Mouse (Mus musculus) intestine, embryonic 15.5 days (tissue): ENCODE measurements around the gene Brox. TPM values are rescaled to one million over a fixed set of nuclear protein-coding genes. Genes with fewer than 3 reads are reported as not detected.

ENCODE experiments used
- ATAC-seq: fragments of 200-750 bp; cut with Nextera tagmentation; 2 replicates; pipeline ENCODE4 v1.8.0; 2017; ENCODE audit warnings: moderate TSS enrichment, moderate library complexity
- H3K27ac ChIP-seq: fragments of 300-500 bp; sonication (generic); 2 replicates; pipeline ENCODE4 v1.5.1; 2015; ENCODE audit warnings: mild to moderate bottlenecking, inconsistent platforms
- H3K27me3 ChIP-seq: fragments of 300-500 bp; sonication (generic); replicated peaks from 2 replicates; pipeline ENCODE4 v1.6.1; 2015; ENCODE audit warnings: inconsistent platforms
- H3K36me3 ChIP-seq: fragments of 300-500 bp; sonication (generic); 2 replicates; pipeline ENCODE4 v1.6.1; 2015; ENCODE audit warnings: inconsistent platforms
- H3K4me1 ChIP-seq: fragments of 300-500 bp; sonication (generic); replicated peaks from 2 replicates; pipeline ENCODE4 v1.6.1; 2015; ENCODE audit warnings: inconsistent platforms
- H3K4me2 ChIP-seq: fragments of 300-500 bp; sonication (generic); replicated peaks from 2 replicates; pipeline ENCODE4 v1.6.1; 2015; ENCODE audit warnings: mild to moderate bottlenecking, inconsistent platforms
- H3K4me3 ChIP-seq: fragments of 300-500 bp; sonication (generic); replicated peaks from 2 replicates; pipeline ENCODE4 v1.5.1; 2015; ENCODE audit warnings: inconsistent platforms
- H3K9ac ChIP-seq: fragments of 300-500 bp; sonication (generic); 2 replicates; pipeline ENCODE4 v1.6.1; 2015; ENCODE audit warnings: inconsistent platforms
- H3K9me3 ChIP-seq: fragments of 300-500 bp; sonication (generic); 2 replicates; pipeline ENCODE4 v1.6.1; 2016; ENCODE audit warnings: inconsistent platforms
- WGBS: fragments of 180-500 bp; shearing (Covaris S2); methylation state at CpG from one replicate; pipeline ENCODE4 v1.1.7; 2015; 5-methylcytosine and 5-hydroxymethylcytosine counted together
- polyA plus RNA-seq: library from polyadenylated mRNA; unstranded; fragments of >200 nt; fragmentation: Nextera tagmentation; extraction: Ambion mirVana; gene quantifications from 2 replicates; pipeline ENCODE4 v1.2.1, GENCODE M21; 2015

Gene Brox
- polyA plus RNA-seq, 1 experiment from 2014 or later, result 41.6 TPM

GRCm38 (mm10) chr1:183265921-183266467 is 31.1 kb downstream of the Brox start:
- Histone ChIP-seq H3K36me3 (no peaks in the 10 kb centered on the region), H3K4me1 (no peaks in the 10 kb centered on the region), H3K9me3 (no peaks in the 10 kb centered on the region), H3K27ac (no peak overlapping the region), H3K27me3 (no peaks in the 10 kb centered on the region), H3K4me3 (no peak overlapping the region), H3K9ac (no peak overlapping the region), H3K4me2 (no peak overlapping the region)
- 64% methylated on average over 14 of the region's 14 CpGs for WGBS
- no peak; the same call in 1 of the 2 replicates for ATAC-seq

DNA sequence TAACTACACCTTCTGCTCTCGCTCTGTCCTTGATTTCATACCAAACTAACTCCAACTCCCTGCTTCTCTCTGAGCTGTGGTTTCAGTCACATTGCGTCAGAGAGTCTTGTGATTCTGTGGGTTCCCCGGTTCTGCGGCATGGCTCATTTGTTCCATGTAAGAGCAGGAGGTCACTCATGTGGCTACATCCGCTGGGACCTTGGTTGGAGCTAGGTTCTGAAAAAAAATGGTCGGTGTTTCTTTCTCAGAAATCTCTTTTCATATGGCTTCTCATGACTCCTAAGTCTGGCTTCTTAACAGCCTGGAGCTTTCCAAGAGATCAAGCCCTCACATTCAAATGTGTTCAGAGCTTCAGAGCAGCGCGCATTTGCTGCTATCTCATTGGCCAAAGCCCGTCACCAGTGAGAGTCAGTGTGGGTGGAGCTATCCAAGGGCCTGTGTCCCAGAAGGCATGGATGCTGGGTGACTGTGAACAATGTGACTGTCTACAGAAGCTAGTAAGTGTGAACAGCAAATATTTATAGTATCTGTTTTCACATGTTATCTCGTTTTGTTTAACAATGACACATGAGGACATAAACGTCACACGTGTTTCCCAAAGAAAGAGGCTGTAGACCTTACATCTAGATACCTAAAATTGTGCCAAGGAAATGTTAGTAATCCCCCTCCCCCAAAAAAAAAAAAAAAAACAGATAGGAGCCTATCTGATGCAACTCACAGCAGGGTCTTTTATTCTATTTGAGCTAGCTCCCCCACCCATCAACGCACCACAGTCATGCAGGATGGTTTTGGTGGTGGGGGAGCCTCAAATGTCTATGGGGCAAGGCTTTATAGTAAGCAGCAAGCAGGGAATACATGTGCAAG is 32.7 kb downstream of the Brox start:
- no peaks in the 10 kb centered on the region for H3K27me3 ChIP-seq
- ATAC-seq, result 0 out of 2 replicates have a peak, but pooled peaks have one; percentile 49

GRCm38 (mm10) chr1:183252574-183252973 is 44.5 kb downstream of the Brox start:
- H3K27me3 ChIP-seq, result no peaks in the 10 kb centered on the region
- H3K4me2 ChIP-seq, result no peak overlapping the region
- H3K36me3 ChIP-seq, result no peaks in the 10 kb centered on the region
- H3K27ac ChIP-seq, result no peak overlapping the region
- H3K9ac ChIP-seq, result no peak overlapping the region
- 49% methylated on average over 10 of the region's 10 CpGs for WGBS
- no peak overlapping the region for H3K4me3 ChIP-seq
- no peak for ATAC-seq
- H3K4me1 ChIP-seq, result no peaks in the 10 kb centered on the region
- no peaks in the 10 kb centered on the region for H3K9me3 ChIP-seq

More for the DNA sequence above, 32.7 kb downstream of the Brox start:
- Histone ChIP-seq H3K36me3 (no peaks in the 10 kb centered on the region), H3K27ac (no peak overlapping the region), H3K4me2 (no peak overlapping the region), H3K9me3 (no peaks in the 10 kb centered on the region), H3K4me1 (no peaks in the 10 kb centered on the region), H3K9ac (no peak overlapping the region), H3K4me3 (no peak overlapping the region)
- 71% methylated on average over 13 of the region's 13 CpGs for WGBS

GRCm38 (mm10) chr1:183251818-183252217 is 45.3 kb downstream of the Brox start:
- Histone ChIP-seq H3K27ac (no peak overlapping the region), H3K9ac (no peak overlapping the region), H3K27me3 (no peaks in the 10 kb centered on the region), H3K4me3 (no peak overlapping the region), H3K4me1 (no peaks in the 10 kb centered on the region), H3K36me3 (no peaks in the 10 kb centered on the region), H3K4me2 (no peak overlapping the region), H3K9me3 (no peaks in the 10 kb centered on the region)
- 74% methylated on average over 2 of the region's 2 CpGs for WGBS
- ATAC-seq, result no peak

DNA sequence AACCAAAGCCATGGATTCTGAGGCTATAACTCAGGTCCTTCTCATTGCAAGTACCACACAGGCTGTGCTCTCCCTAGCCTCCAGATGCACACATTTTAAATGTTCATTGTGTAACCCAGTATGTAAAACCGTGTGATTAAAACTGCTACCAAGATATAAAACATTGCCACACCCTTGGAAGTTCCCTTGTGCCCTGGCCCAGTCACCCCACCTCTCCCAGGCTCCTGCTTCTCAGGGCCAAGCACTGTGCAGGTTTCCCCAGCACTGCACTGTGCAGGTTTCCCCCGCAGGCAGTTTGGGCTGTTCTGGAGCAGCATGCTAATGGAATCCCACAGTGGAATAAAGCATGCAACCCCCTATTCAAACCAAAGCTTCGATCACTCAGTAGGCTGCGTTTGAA is 46.5 kb downstream of the Brox start:
- Histone ChIP-seq H3K4me3 (no peak overlapping the region), H3K9ac (no peak overlapping the region), H3K27ac (no peak overlapping the region), H3K9me3 (no peaks in the 10 kb centered on the region), H3K27me3 (no peaks in the 10 kb centered on the region), H3K4me2 (no peak overlapping the region), H3K36me3 (no peaks in the 10 kb centered on the region), H3K4me1 (no peaks in the 10 kb centered on the region)
- no peak for ATAC-seq
- WGBS, result 73% methylated on average over 4 of the region's 4 CpGs

DNA sequence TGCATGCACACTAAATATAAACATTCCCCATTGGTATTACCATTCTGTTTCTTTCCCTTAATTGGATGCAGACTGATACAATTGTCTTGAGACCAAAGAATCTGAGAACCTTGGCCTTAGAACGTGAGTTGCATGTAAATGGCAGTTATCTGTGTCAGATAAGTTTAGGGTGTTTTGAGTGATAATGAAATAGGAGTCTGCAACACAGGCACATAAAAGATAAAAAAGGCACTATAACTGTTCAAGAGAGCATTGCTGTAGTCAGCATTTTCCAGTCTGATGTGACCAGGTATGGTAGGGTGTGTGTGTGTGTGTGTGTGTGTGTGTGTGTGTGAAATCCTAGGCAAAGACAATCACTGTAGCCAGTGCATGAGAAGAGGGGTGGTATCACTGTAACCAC is 48.9 kb downstream of the Brox start:
- no peak overlapping the region for H3K4me3 ChIP-seq
- H3K4me2 ChIP-seq, result no peak overlapping the region
- no peaks in the 10 kb centered on the region for H3K9me3 ChIP-seq
- no peak overlapping the region for H3K27ac ChIP-seq
- H3K4me1 ChIP-seq, result no peaks in the 10 kb centered on the region
- WGBS, result 30% methylated on average over 1 of the region's 1 CpGs
- H3K9ac ChIP-seq, result no peak overlapping the region
- no peaks in the 10 kb centered on the region for H3K27me3 ChIP-seq
- ATAC-seq, result no peak
- H3K36me3 ChIP-seq, result 0 out of 2 replicates have a peak, but pooled peaks cover 2% of the 10 kb centered on the region

- Histone ChIP-seq H3K27me3 (no peaks in the 10 kb centered on the region), H3K9ac (no peak overlapping the region), H3K4me2 (no peak overlapping the region), H3K4me3 (no peak overlapping the region), H3K4me1 (no peaks in the 10 kb centered on the region), H3K27ac (no peak overlapping the region), H3K36me3 (0 out of 2 replicates have a peak, but pooled peaks cover 2% of the 10 kb centered on the region), H3K9me3 (no peaks in the 10 kb centered on the region)
- 74% methylated on average over 7 of the region's 7 CpGs for WGBS
- ATAC-seq, result no peak
These were observed 53.8 kb downstream of the Brox start for GRCm38 (mm10) chr1:183243293-183243692.

DNA sequence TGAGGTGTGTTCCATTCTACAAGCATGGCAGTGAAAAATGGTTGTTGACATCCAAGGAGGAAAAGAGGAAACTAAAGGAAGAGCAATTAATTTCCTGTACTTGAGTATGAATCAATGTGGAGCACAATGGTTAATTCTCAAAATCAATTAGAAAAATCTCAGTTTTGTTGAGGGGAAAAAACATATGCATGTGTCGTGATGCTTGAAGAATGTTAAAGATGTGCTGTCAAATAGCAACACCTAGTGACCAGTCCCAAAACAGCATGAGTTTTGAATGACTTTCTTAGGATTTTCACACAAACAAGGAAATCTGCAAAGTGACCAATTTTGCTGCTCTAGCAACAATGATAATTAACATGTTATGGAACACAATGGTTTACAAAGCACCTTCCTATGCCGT is 59.2 kb downstream of the Brox start:
- ATAC-seq, result no peak
- Histone ChIP-seq H3K9me3 (no peaks in the 10 kb centered on the region), H3K27ac (no peak overlapping the region), H3K27me3 (no peaks in the 10 kb centered on the region), H3K4me2 (no peak overlapping the region), H3K4me3 (no peak overlapping the region), H3K4me1 (no peaks in the 10 kb centered on the region), H3K9ac (no peak overlapping the region), H3K36me3 (no peaks in the 10 kb centered on the region)
- 8% methylated on average over 2 of the region's 2 CpGs for WGBS

- Histone ChIP-seq H3K27me3 (no peaks in the 10 kb centered on the region), H3K27ac (no peak overlapping the region), H3K4me3 (no peak overlapping the region), H3K4me1 (no peaks in the 10 kb centered on the region), H3K9me3 (no peaks in the 10 kb centered on the region), H3K4me2 (no peak overlapping the region), H3K9ac (no peak overlapping the region), H3K36me3 (no peaks in the 10 kb centered on the region)
- ATAC-seq, result no peak
- 88% methylated on average over 5 of the region's 5 CpGs for WGBS
These were observed 60.6 kb downstream of the Brox start for GRCm38 (mm10) chr1:183236460-183236859.

- no peak for ATAC-seq
- Histone ChIP-seq H3K4me3 (no peak overlapping the region), H3K36me3 (no peaks in the 10 kb centered on the region), H3K27me3 (no peaks in the 10 kb centered on the region), H3K27ac (no peak overlapping the region), H3K4me2 (no peak overlapping the region), H3K9ac (no peak overlapping the region), H3K9me3 (no peaks in the 10 kb centered on the region), H3K4me1 (no peaks in the 10 kb centered on the region)
- 62% methylated on average over 11 of the region's 11 CpGs for WGBS
These were observed 63.3 kb downstream of the Brox start for GRCm38 (mm10) chr1:183233679-183234174.

GRCm38 (mm10) chr1:183232985-183233678 is 63.9 kb downstream of the Brox start:
- Histone ChIP-seq H3K4me3 (no peak overlapping the region), H3K9me3 (no peaks in the 10 kb centered on the region), H3K9ac (no peak overlapping the region), H3K4me1 (no peaks in the 10 kb centered on the region), H3K36me3 (no peaks in the 10 kb centered on the region), H3K27me3 (no peaks in the 10 kb centered on the region), H3K4me2 (no peak overlapping the region), H3K27ac (no peak overlapping the region)
- no peak for ATAC-seq
- 59% methylated on average over 7 of the region's 7 CpGs for WGBS

DNA sequence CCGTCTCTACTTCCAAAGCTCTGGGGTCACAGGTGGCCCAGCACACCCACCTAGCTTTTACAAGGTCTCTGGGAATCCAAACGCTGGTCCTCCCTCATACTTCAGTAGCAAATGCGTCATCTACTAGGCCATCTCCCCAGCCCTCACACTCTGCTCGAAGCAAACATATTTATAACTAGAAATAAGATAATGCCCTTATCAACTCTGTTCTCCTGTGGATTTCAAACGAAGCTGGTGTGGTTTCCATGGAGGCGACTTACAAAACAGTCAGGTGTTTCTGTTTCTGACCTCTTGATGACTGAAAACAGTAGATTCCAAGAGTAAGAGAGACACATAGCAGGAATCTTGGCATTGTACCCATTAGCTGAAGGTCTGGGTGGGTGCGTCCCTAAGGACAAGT is 69.6 kb downstream of the Brox start:
- H3K36me3 ChIP-seq, result no peaks in the 10 kb centered on the region
- no peak overlapping the region for H3K4me3 ChIP-seq
- no peak for ATAC-seq
- no peaks in the 10 kb centered on the region for H3K4me1 ChIP-seq
- H3K4me2 ChIP-seq, result no peak overlapping the region
- no peak overlapping the region for H3K9ac ChIP-seq
- WGBS, result 69% methylated on average over 7 of the region's 7 CpGs
- H3K9me3 ChIP-seq, result no peaks in the 10 kb centered on the region
- no peak overlapping the region for H3K27ac ChIP-seq
- no peaks in the 10 kb centered on the region for H3K27me3 ChIP-seq
